Mouse (Mus musculus): ENCODE results near the gene Alcam. TPM values are rescaled to one million over a fixed set of nuclear protein-coding genes. Genes with fewer than 3 reads are reported as not detected.

Alcam gene
- 14.6 TPM for polyA plus RNA-seq (2017; shearing (Covaris generic))

DNA sequence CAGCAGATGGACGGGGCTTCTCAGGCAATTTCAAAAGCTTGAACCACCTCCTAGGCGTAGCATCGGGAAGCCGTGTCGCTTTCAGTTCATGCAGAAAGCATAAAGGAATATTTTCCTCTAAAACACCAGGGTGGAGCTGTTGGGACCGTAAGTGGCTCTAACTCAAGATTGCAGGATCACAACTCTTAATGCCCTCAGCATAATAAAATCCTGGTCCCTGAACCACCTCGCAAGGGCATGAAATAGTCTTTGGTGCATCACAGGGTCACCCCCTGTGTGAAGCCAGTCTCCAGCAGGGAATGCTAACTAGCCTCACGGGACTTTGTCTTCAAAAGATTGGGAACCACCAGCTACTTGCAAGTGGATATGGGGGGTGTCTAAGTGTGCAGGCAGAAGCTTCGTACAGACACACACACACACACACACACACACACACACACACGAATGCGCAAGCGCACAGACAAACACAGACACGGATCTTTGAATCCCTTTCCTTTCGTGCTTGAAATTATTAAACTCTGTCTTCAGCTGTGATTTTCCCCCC lies at the start of gene Alcam:
Alcam (minus strand) TSS at position 104 of the 544 bp plus-strand sequence.

All from activated CD4-positive, CD25-positive, alpha-beta regulatory T cell, adult 9 weeks (primary cell).